In genomic region chr14:76310278-76310677, GRCm38 (mm10) we compare ENCODE assay signal across 9 mouse cellular contexts.
A peak's percentile ranks its signal among the peaks of the same experiment; 100 is the strongest.
DNase-seq lines count a peak whose midpoint lies in the region; ATAC-seq and TF ChIP-seq lines count a peak whose summit lies in the region.
"Had no signal": no experiment of that assay in that cellular context is flagged by ENCODE, and none has a peak within 500 bp of the region (broad histone marks: within the 10 kb centered on the region; RNA-seq: fewer than 3 reads in every experiment).

No protein-coding gene starts in this region.

- no peak for DNase-seq in hindbrain, embryonic 11.5 days (ENCODE audit: low spot score)
- peak; percentile 72 for DNase-seq in brain, adult 2 months (ENCODE audit: low read depth, low spot score)
- peak; percentile 59 to 64 for DNase-seq in frontal cortex, postnatal 36 days (ENCODE audit: low spot score in 2 of 2)
- DNase-seq in kidney, postnatal 4 days: peak; percentile 40 to 50
- peak; percentile 87 for DNase-seq in lung, postnatal 10 days
- DNase-seq in thymus, postnatal 0 days (ENCODE audit: low spot score): no peak

- H3K4me2 ChIP-seq in hindbrain, embryonic 15.5 days: no peak overlapping the region
- no peak overlapping the region for H3K4me2 ChIP-seq in hindbrain, embryonic 11.5 days (replicated peaks; ENCODE audit: low read depth, low read length)
- H3K4me2 ChIP-seq in intestine, postnatal 0 days (replicated peaks; ENCODE audit: low read depth): no peak overlapping the region

- 57% methylated on average over 6 of the region's 6 CpGs for WGBS in hindbrain, embryonic 15.5 days
- 75% methylated on average over 6 of the region's 6 CpGs for WGBS in hindbrain, embryonic 11.5 days
- WGBS in intestine, postnatal 0 days: 69% methylated on average over 6 of the region's 6 CpGs

- ATAC-seq in hindbrain, embryonic 15.5 days (ENCODE audit: low FRiP score, low read depth): peak; percentile 86
- no peak for ATAC-seq in hindbrain, embryonic 11.5 days (ENCODE audit: low FRiP score)
- no peak for ATAC-seq in intestine, postnatal 0 days

- H3K27ac ChIP-seq in hindbrain, embryonic 15.5 days (replicated peaks): no peak overlapping the region
- H3K27ac ChIP-seq in hindbrain, embryonic 11.5 days (ENCODE audit: low read depth, low read length): no peak overlapping the region
- no peak overlapping the region for H3K27ac ChIP-seq in intestine, postnatal 0 days (ENCODE audit: low read depth, low read length)

- H3K4me3 ChIP-seq in hindbrain, embryonic 15.5 days: no peak overlapping the region
- no peak overlapping the region for H3K4me3 ChIP-seq in hindbrain, embryonic 11.5 days (ENCODE audit: low read depth, low read length)
- no peak overlapping the region for H3K4me3 ChIP-seq in intestine, postnatal 0 days (ENCODE audit: low read depth, low read length)
- H3K4me3 ChIP-seq: erythroblast, embryonic 14.5 days had no signal

- no peak overlapping the region for H3K9ac ChIP-seq in hindbrain, embryonic 15.5 days
- H3K9ac ChIP-seq in hindbrain, embryonic 11.5 days (ENCODE audit: low read depth, low read length): no peak overlapping the region
- H3K9ac ChIP-seq in intestine, postnatal 0 days (ENCODE audit: low read depth, low read length): no peak overlapping the region

- peaks cover 21% of the 10 kb centered on the region for H3K4me1 ChIP-seq in hindbrain, embryonic 15.5 days (replicated peaks)
- no peaks in the 10 kb centered on the region for H3K4me1 ChIP-seq in hindbrain, embryonic 11.5 days (replicated peaks; ENCODE audit: control insufficient read depth, insufficient read depth, low read length)
- peaks cover 3% of the 10 kb centered on the region; the same call in 1 of the 2 replicates for H3K4me1 ChIP-seq in intestine, postnatal 0 days (replicated peaks; ENCODE audit: control insufficient read depth, insufficient read depth, low read length)

- H3K36me3 ChIP-seq in hindbrain, embryonic 15.5 days: no peaks in the 10 kb centered on the region
- no peaks in the 10 kb centered on the region for H3K36me3 ChIP-seq in hindbrain, embryonic 11.5 days (ENCODE audit: control insufficient read depth, insufficient read depth, low read length)
- no peaks in the 10 kb centered on the region for H3K36me3 ChIP-seq in intestine, postnatal 0 days (ENCODE audit: control insufficient read depth, insufficient read depth)

- no peak for TF ChIP-seq CTCF in intestine, postnatal 0 days (IDR thresholded peaks at IDR 0.05; ENCODE audit: low read depth)

- H3K27me3 ChIP-seq in hindbrain, embryonic 15.5 days: no peaks in the 10 kb centered on the region
- no peaks in the 10 kb centered on the region for H3K27me3 ChIP-seq in hindbrain, embryonic 11.5 days (ENCODE audit: control insufficient read depth, insufficient read depth, low read length)
- no peaks in the 10 kb centered on the region for H3K27me3 ChIP-seq in intestine, postnatal 0 days (replicated peaks; ENCODE audit: control insufficient read depth, insufficient read depth, low read length)

- H3K9me3 ChIP-seq in hindbrain, embryonic 15.5 days: no peaks in the 10 kb centered on the region
- H3K9me3 ChIP-seq in hindbrain, embryonic 11.5 days (ENCODE audit: control insufficient read depth, low read length): no peaks in the 10 kb centered on the region
- no peaks in the 10 kb centered on the region for H3K9me3 ChIP-seq in intestine, postnatal 0 days (ENCODE audit: control insufficient read depth)

Comparison
In these comparisons a context has a peak if more than half of its experiments do, and no peak if none do; other contexts are left out.
1. DNase-seq: peak in brain, adult 2 months (single experiment), frontal cortex, postnatal 36 days (2 of 2), kidney, postnatal 4 days (2 of 2) and lung, postnatal 10 days (single experiment); none in hindbrain, embryonic 11.5 days (single experiment) and thymus, postnatal 0 days (single experiment).